Mouse (Mus musculus) forebrain, embryonic 10.5 days (tissue): ENCODE measurements around the gene Lamc2. TPM values are rescaled to one million over a fixed set of nuclear protein-coding genes. Genes with fewer than 3 reads are reported as not detected.
A peak's percentile ranks its signal among the peaks of the same experiment; 100 is the strongest.

Source experiments
- DNase-seq: peaks from one replicate; pipeline ENCODE4 v3.0.0-alpha.2; 2017; ENCODE audit warnings: low spot score; ENCODE audit errors: extremely low spot score
- H3K27ac ChIP-seq: fragments of 300-500 bp; sonication (generic); 2 replicates; pipeline ENCODE4 v1.5.1; 2016; ENCODE audit warnings: mild to moderate bottlenecking
- H3K27me3 ChIP-seq: fragments of 300-500 bp; sonication (generic); 2 replicates; pipeline ENCODE4 v1.6.1; 2016; ENCODE audit warnings: mild to moderate bottlenecking; ENCODE audit not compliant: poor library complexity, severe bottlenecking
- H3K36me3 ChIP-seq: fragments of 300-500 bp; sonication (generic); replicated peaks from 2 replicates; pipeline ENCODE4 v1.6.1; 2016; ENCODE audit warnings: mild to moderate bottlenecking, moderate library complexity
- H3K4me1 ChIP-seq: fragments of 300-500 bp; sonication (generic); 2 replicates; pipeline ENCODE4 v1.6.1; 2016
- H3K4me3 ChIP-seq: fragments of 300-500 bp; sonication (generic); 2 replicates; pipeline ENCODE4 v1.5.1; 2016; ENCODE audit warnings: mild to moderate bottlenecking, moderate library complexity
- H3K9me3 ChIP-seq: fragments of 300-500 bp; sonication (generic); 2 replicates; pipeline ENCODE4 v1.6.1; 2016; ENCODE audit warnings: mild to moderate bottlenecking, moderate library complexity
- WGBS: fragments of 180-500 bp; shearing (Covaris S2); methylation state at CpG from one replicate; pipeline ENCODE4 v1.1.7; 2016; 5-methylcytosine and 5-hydroxymethylcytosine counted together
- polyA plus RNA-seq: library from polyadenylated mRNA; unstranded; fragments of >200 nt; fragmentation: Nextera tagmentation; extraction: Ambion mirVana; gene quantifications from 2 replicates; pipeline ENCODE4 v1.2.1, GENCODE M21; 2016

The Lamc2 gene
- polyA plus RNA-seq, 1 experiment from 2014 or later: 1.8 TPM

GRCm38 (mm10) chr1:153138486-153138885 is 47.8 kb downstream of the Lamc2 start:
- Histone ChIP-seq H3K27ac (no peak overlapping the region), H3K36me3 (no peaks in the 10 kb centered on the region), H3K4me1 (peaks cover 19% of the 10 kb centered on the region), H3K9me3 (no peaks in the 10 kb centered on the region), H3K4me3 (no peak overlapping the region), H3K27me3 (no peaks in the 10 kb centered on the region)
- WGBS: 82% methylated on average over 5 of the region's 5 CpGs
- DNase-seq: no peak

GRCm38 (mm10) chr1:153136647-153137046 is 49.6 kb downstream of the Lamc2 start:
- no peak overlapping the region for H3K27ac ChIP-seq
- no peaks in the 10 kb centered on the region for H3K27me3 ChIP-seq
- WGBS: 90% methylated on average over 13 of the region's 13 CpGs
- DNase-seq: no peak
- peaks cover 28% of the 10 kb centered on the region for H3K4me1 ChIP-seq
- no peak overlapping the region for H3K4me3 ChIP-seq
- no peaks in the 10 kb centered on the region for H3K36me3 ChIP-seq
- no peaks in the 10 kb centered on the region for H3K9me3 ChIP-seq

- Histone ChIP-seq H3K4me3 (no peak overlapping the region), H3K36me3 (no peaks in the 10 kb centered on the region), H3K4me1 (peaks cover 26% of the 10 kb centered on the region), H3K27ac (peak overlapping the region; percentile 77), H3K9me3 (no peaks in the 10 kb centered on the region), H3K27me3 (no peaks in the 10 kb centered on the region)
- 18% methylated on average over 9 of the region's 9 CpGs for whole genome bisulfite sequencing
- DNase-seq: no peak
These were observed 52.1 kb downstream of the Lamc2 start for GRCm38 (mm10) chr1:153133865-153134781.

GRCm38 (mm10) chr1:153129992-153130713 is 56.1 kb downstream of the Lamc2 start:
- whole genome bisulfite sequencing: 90% methylated on average over 11 of the region's 11 CpGs
- DNase-seq: no peak
- Histone ChIP-seq H3K9me3 (no peaks in the 10 kb centered on the region), H3K27ac (no peak overlapping the region), H3K4me3 (no peak overlapping the region), H3K36me3 (no peaks in the 10 kb centered on the region), H3K27me3 (no peaks in the 10 kb centered on the region), H3K4me1 (peaks cover 26% of the 10 kb centered on the region)

GRCm38 (mm10) chr1:153128780-153129179 is 57.5 kb downstream of the Lamc2 start:
- Histone ChIP-seq H3K9me3 (no peaks in the 10 kb centered on the region), H3K4me3 (no peak overlapping the region), H3K27me3 (no peaks in the 10 kb centered on the region), H3K4me1 (peaks cover 12% of the 10 kb centered on the region), H3K27ac (no peak overlapping the region), H3K36me3 (no peaks in the 10 kb centered on the region)
- no peak for DNase-seq
- WGBS: 73% methylated on average over 8 of the region's 8 CpGs

GRCm38 (mm10) chr1:153127622-153128021 is 58.6 kb downstream of the Lamc2 start:
- Histone ChIP-seq H3K9me3 (no peaks in the 10 kb centered on the region), H3K27ac (no peak overlapping the region), H3K4me3 (no peak overlapping the region), H3K36me3 (no peaks in the 10 kb centered on the region), H3K27me3 (no peaks in the 10 kb centered on the region), H3K4me1 (peaks cover 1% of the 10 kb centered on the region)
- 86% methylated on average over 4 of the region's 4 CpGs for WGBS
- no peak for DNase-seq

GRCm38 (mm10) chr1:153126491-153127381 is 59.5 kb downstream of the Lamc2 start:
- Histone ChIP-seq H3K4me1 (no peaks in the 10 kb centered on the region), H3K27me3 (no peaks in the 10 kb centered on the region), H3K27ac (no peak overlapping the region), H3K4me3 (no peak overlapping the region), H3K36me3 (no peaks in the 10 kb centered on the region), H3K9me3 (no peaks in the 10 kb centered on the region)
- WGBS: 90% methylated on average over 15 of the region's 15 CpGs
- DNase-seq: no peak

- no peak for DNase-seq
- Histone ChIP-seq H3K9me3 (no peaks in the 10 kb centered on the region), H3K27ac (no peak overlapping the region), H3K27me3 (no peaks in the 10 kb centered on the region), H3K36me3 (no peaks in the 10 kb centered on the region), H3K4me3 (no peak overlapping the region), H3K4me1 (no peaks in the 10 kb centered on the region)
- 80% methylated on average over 8 of the region's 8 CpGs for WGBS
These were observed 60.7 kb downstream of the Lamc2 start for GRCm38 (mm10) chr1:153125287-153126275.

- Histone ChIP-seq H3K27ac (no peak overlapping the region), H3K36me3 (no peaks in the 10 kb centered on the region), H3K4me1 (no peaks in the 10 kb centered on the region), H3K9me3 (no peaks in the 10 kb centered on the region), H3K4me3 (no peak overlapping the region), H3K27me3 (no peaks in the 10 kb centered on the region)
- DNase-seq: no peak
- WGBS: 83% methylated on average over 5 of the region's 5 CpGs
These were observed 61.7 kb downstream of the Lamc2 start for GRCm38 (mm10) chr1:153124502-153124901.

- no peaks in the 10 kb centered on the region for H3K9me3 ChIP-seq
- H3K36me3 ChIP-seq: no peaks in the 10 kb centered on the region
- H3K27ac ChIP-seq: no peak overlapping the region
- DNase-seq: no peak
- WGBS: 91% methylated on average over 4 of the region's 4 CpGs
- H3K4me1 ChIP-seq: no peaks in the 10 kb centered on the region
- H3K4me3 ChIP-seq: no peak overlapping the region
- H3K27me3 ChIP-seq: no peaks in the 10 kb centered on the region
These were observed 63.5 kb downstream of the Lamc2 start for GRCm38 (mm10) chr1:153122764-153123163.

- Histone ChIP-seq H3K4me1 (no peaks in the 10 kb centered on the region), H3K27ac (no peak overlapping the region)
- WGBS: 89% methylated on average over 5 of the region's 5 CpGs
These were observed 64.9 kb downstream of the Lamc2 start for GRCm38 (mm10) chr1:153121320-153121719.

More at GRCm38 (mm10) chr1:153121320-153121719, 64.9 kb downstream of the Lamc2 start:
- Histone ChIP-seq H3K27me3 (no peaks in the 10 kb centered on the region), H3K36me3 (no peaks in the 10 kb centered on the region), H3K9me3 (no peaks in the 10 kb centered on the region), H3K4me3 (no peak overlapping the region)
- DNase-seq: no peak
